In the genomic region with DNA sequence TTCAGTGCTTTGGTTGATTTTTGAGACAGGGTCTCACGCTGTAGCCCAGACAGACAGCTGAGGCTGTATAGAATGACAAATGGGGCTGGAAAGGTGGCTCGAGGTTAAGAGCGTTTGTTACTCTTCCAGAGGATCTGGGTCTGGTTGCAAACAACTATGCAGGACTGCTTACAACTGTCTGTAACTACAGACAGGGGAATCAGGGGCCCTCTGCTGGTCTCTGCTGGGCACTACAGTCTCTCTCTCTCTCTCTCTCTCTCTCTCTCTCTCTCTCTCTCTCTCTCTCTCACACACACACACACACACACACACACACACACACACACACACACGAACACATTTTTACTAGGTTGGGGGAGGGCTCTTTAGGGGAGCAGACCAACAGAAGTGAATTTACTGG, we compare ENCODE assay signal across 9 mouse cellular contexts. TPM values are rescaled to one million over a fixed set of nuclear protein-coding genes. Genes with fewer than 3 reads are reported as not detected.
DNase-seq lines count a peak whose midpoint lies in the region; ATAC-seq and TF ChIP-seq lines count a peak whose summit lies in the region.
"Had no signal": no experiment of that assay in that cellular context is flagged by ENCODE, and none has a peak within 500 bp of the region (broad histone marks: within the 10 kb centered on the region; RNA-seq: fewer than 3 reads in every experiment).

No protein-coding gene starts in this region.

- TF ChIP-seq EP300 in lung, postnatal 0 days (IDR thresholded peaks at IDR 0.05), result no peak

- 6% methylated on average over 4 of the region's 4 CpGs for WGBS in bone marrow, adult 2 months
- WGBS in lung, postnatal 0 days, result 0% methylated on average over 4 of the region's 4 CpGs

- H3K4me3 ChIP-seq in left cerebral cortex, adult 2 months, result no peak overlapping the region
- no peak overlapping the region for H3K4me3 ChIP-seq in bone marrow, adult 2 months (replicated peaks; ENCODE audit: control insufficient read depth, low read depth, low read length)
- no peak overlapping the region for H3K4me3 ChIP-seq in lung, postnatal 0 days (ENCODE audit: low read depth, low read length)
- H3K4me3 ChIP-seq: stomach, embryonic 15.5 days had no signal

- no peaks in the 10 kb centered on the region for H3K9me3 ChIP-seq in lung, postnatal 0 days (ENCODE audit: low read length)
- H3K9me3 ChIP-seq: stomach, embryonic 15.5 days had no signal

- intact Hi-C loops in left cerebral cortex, adult 2 months (cut with DNase I), result loop anchor here (2.0 to 5.0 kb wide), 2 partner anchors 31 to 506 kb away; partner anchors contain the start of gene Ppfia1
- intact Hi-C loops in left cerebral cortex, postnatal 36 days (cut with DNase I), result no loop called here

- ATAC-seq in cerebellum, adult (ENCODE audit: insufficient number of reproducible peaks, low FRiP score, low TSS enrichment), result no peak
- no peak for ATAC-seq in lung, postnatal 0 days

- H3K27me3 ChIP-seq in lung, postnatal 0 days (replicated peaks; ENCODE audit: insufficient read depth, low read length), result no peaks in the 10 kb centered on the region
- H3K27me3 ChIP-seq: stomach, embryonic 15.5 days had no signal

- TF ChIP-seq CTCF in left cerebral cortex, adult 2 months (IDR thresholded peaks at IDR 0.05), result peak; percentile 54
- peak; percentile 54 for TF ChIP-seq CTCF in bone marrow, adult 2 months (IDR thresholded peaks at IDR 0.05; ENCODE audit: control insufficient read depth, insufficient read depth, low read length)
- TF ChIP-seq CTCF in lung, postnatal 0 days (IDR thresholded peaks at IDR 0.05), result peak; percentile 75

- H3K4me2 ChIP-seq in lung, postnatal 0 days (replicated peaks; ENCODE audit: low read depth, low read length), result no peak overlapping the region

- no peak for TF ChIP-seq POLR2A in bone marrow, adult 2 months (IDR thresholded peaks at IDR 0.05; ENCODE audit: borderline replicate concordance, control insufficient read depth, low read depth, low read length)

- H3K27ac ChIP-seq in left cerebral cortex, adult 2 months, result no peak overlapping the region
- no peak overlapping the region for H3K27ac ChIP-seq in bone marrow, adult 2 months (ENCODE audit: control insufficient read depth, insufficient read depth, low read depth, low read length, poor library complexity)
- H3K27ac ChIP-seq in lung, postnatal 0 days (ENCODE audit: low read length), result no peak overlapping the region
- H3K27ac ChIP-seq: stomach, embryonic 15.5 days had no signal

- H3K36me3 ChIP-seq in lung, postnatal 0 days (ENCODE audit: insufficient read depth, low read length), result 0 out of 2 replicates have a peak, but pooled peaks cover 4% of the 10 kb centered on the region

- H3K4me1 ChIP-seq in bone marrow, adult 2 months (ENCODE audit: control insufficient read depth, insufficient read depth, low read length), result no peaks in the 10 kb centered on the region; the same call in 1 of the 2 replicates
- H3K4me1 ChIP-seq in lung, postnatal 0 days (ENCODE audit: insufficient read depth, low read depth, low read length), result peaks cover 6% of the 10 kb centered on the region; the same call in 1 of the 2 replicates

- peak; percentile 63 to 65 for DNase-seq in cerebellum, adult 18-20 months
- peak in 1 of 2 experiments; percentile 36 for DNase-seq in left cerebral cortex, adult 2 months (ENCODE audit: extremely low spot score in 1 of 2, low spot score in 2 of 2)
- DNase-seq in left cerebral cortex, postnatal 36 days (ENCODE audit: low spot score in 2 of 2), result no peak
- peak; percentile 65 for DNase-seq in heart, postnatal 4 days
- DNase-seq in lung, postnatal 0 days (ENCODE audit: low spot score), result peak; percentile 72
- peak; percentile 26 to 51 for DNase-seq in spleen, adult 18-20 months

- no peak overlapping the region for H3K9ac ChIP-seq in lung, postnatal 0 days (replicated peaks; ENCODE audit: low read depth)
- H3K9ac ChIP-seq: stomach, embryonic 15.5 days had no signal

RNA-seq across cellular contexts. Expression of gene Fadd, which starts 1.4 kb away (rescaled TPM):
- total RNA-seq in left cerebral cortex, adult 2 months (2021), result 1 to 10 TPM; 2.1 to 2.3 TPM
- total RNA-seq in left cerebral cortex, postnatal 36 days (2021), result 1 to 10 TPM; 2.3 to 2.6 TPM
- polyA plus RNA-seq in bone marrow, adult 2 months (2011; ENCODE audit: insufficient read depth, insufficient read length, low replicate concordance, missing spikeins), result 2.9 and 5.4 TPM in 2 replicates
- 10 to 100 TPM; 16.6 to 16.7 TPM for total RNA-seq in heart, postnatal 4 days (2021)
- polyA plus RNA-seq in lung, postnatal 0 days (2015; fragmentation: Nextera tagmentation; extraction: Ambion mirVana), result 7.4 and 8.1 TPM in 2 replicates

RNA-seq across cellular contexts. Expression of gene Ppfia1, which starts 30.1 kb away (rescaled TPM):
- 10 to 100 TPM; 35.9 to 37.3 TPM for total RNA-seq in left cerebral cortex, adult 2 months (2021)
- 10 to 100 TPM; 26.0 to 38.4 TPM for total RNA-seq in left cerebral cortex, postnatal 36 days (2021)
- 20.6 and 32.8 TPM in 2 replicates for polyA plus RNA-seq in bone marrow, adult 2 months (2011; ENCODE audit: insufficient read depth, insufficient read length, low replicate concordance, missing spikeins)
- total RNA-seq in heart, postnatal 4 days (2021), result 10 to 100 TPM; 94.6 to 99.9 TPM
- polyA plus RNA-seq in lung, postnatal 0 days (2015; fragmentation: Nextera tagmentation; extraction: Ambion mirVana), result 19.7 and 22.0 TPM in 2 replicates

Comparison
In these comparisons a context has a peak if more than half of its experiments do, and no peak if none do; other contexts are left out.
1. DNase-seq: peak in cerebellum, adult 18-20 months (2 of 2), heart, postnatal 4 days (single experiment), lung, postnatal 0 days (single experiment) and spleen, adult 18-20 months (2 of 2); none in left cerebral cortex, postnatal 36 days (0 of 2).
2. RNA of gene Fadd, which starts 1.4 kb away (total RNA-seq): 16.6 to 16.7 TPM in heart, postnatal 4 days; 2.3 to 2.6 TPM in left cerebral cortex, postnatal 36 days and 2.1 to 2.3 TPM in left cerebral cortex, adult 2 months; every median in the first group is over 4 times any median in the second.
3. Peak in every context shown above with its lines, with median percentiles within 50 percentile points of each other: CTCF ChIP-seq.